Mouse (Mus musculus): ENCODE measurements around the gene Xxylt1.

Xxylt1 gene

DNA sequence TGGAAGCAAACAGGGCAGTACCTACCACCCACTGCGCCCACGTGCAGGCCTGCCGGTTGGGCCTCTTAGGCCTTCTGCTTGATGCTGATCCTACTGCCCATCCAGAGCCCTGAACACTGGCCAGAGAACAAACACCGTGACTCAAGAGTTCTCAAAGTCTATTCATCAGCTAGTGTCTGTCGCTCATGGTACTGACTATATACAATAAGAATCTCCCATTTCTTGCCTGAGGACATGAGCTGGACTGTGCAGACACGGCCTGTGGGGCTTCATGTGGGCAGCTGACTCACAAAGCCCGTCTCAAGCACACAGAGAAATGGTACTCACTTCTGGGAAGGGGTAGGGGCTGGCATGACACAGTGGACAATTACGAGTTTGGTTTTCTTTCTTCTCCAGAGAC is 125.1 kb downstream of the Xxylt1 start:
- DNase-seq (ENCODE audit: low spot score) = no peak

DNA sequence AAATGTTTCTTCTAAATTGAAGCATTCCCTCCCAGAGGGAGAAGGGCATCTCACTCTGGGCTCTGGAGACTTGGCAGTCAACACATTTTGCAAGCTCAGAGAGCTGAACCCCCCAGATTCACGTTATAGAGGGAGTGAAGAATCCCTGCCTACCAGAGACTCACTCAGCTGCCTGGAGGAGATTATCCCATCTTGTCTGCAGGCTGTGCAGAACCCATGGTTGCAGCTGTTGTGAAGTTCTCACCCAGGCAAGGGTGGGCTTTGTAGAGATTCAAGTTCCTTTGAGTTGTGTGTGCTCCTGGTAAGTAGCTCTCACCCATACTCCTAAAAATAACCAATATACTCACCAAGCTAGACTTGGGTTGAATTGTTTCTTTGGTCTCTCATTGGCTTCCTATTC is 132.6 kb downstream of the Xxylt1 start:
- DNase-seq (ENCODE audit: low spot score) = no peak

DNA sequence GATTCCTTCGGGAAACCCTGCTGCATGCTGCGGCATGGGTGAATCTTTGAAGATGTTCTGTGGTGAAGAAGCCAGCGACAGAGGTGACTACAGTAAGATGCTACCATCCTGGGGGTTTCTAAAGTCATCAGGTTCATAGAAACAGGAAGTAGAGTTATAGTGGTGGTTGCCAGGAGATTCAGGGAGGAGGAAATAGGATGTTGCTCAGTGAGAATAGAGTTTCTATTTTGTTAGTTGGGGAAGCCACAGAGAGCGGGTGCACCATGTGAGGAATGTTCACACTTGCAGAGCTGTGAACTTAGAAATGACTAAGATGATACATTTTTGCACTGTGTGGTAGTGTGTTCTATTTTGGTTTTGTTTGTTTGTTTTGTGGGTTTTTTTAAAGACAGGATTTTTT is 133.0 kb downstream of the Xxylt1 start:
- no peak for DNase-seq (ENCODE audit: low spot score)

DNA sequence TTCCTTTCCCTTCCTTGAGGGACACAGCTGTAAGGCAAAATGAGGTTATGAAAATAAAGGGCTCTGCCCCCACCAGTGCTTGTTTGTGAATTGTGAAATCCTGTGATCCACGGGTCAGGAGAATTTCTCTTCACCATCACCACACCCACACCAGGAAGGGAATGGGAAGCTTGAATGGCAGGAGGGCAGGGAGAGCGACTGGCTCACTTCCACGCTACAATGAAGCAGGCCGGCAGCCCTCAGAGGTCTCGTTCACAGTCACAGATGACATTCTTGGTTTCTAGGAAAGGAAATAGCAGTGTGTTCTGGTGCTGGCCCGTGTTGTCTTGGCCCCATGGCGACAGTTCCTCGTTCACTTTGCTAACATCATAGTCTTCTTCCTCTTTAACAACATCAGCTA is 136.3 kb downstream of the Xxylt1 start:
- DNase-seq (ENCODE audit: low spot score) = no peak

DNA sequence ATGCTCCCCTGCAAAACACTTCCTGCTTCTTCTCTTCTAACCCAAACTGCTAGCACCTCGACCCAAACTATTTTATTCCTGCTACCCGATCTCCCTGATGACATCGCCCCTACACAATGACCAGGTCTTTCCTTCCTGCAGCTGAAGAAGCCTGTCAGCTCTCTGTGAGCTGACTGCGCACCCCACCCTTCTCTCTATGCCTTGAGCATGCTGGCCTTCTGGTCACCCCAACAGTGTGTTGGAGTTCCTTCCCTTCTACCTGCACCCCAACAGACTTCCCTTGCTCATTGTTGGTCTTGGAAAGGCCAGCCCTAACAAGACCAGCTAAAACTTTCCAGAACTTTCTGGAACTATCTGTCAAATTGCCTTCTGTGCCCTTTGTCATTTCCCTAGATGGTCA is 137.3 kb downstream of the Xxylt1 start:
- DNase-seq (ENCODE audit: low spot score) = no peak

DNA sequence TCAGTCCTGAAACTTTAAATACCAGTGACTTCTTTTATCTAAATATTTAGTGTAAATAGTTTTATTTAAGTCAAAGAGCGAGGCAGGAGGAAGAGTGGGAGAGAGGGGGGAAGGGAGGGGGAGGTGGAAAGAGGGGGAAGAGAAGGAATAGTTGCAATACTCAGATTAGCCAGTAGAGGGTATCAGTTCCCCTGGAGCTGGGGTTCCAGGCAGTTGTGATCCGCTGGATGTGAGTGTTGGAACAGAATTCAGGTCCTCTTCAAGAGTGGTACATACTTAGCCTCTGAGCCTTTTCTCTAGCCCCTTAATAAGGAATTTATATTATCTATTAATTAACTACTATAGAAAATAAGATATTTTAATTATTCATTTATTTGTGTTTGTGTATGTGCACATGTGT is 140.5 kb downstream of the Xxylt1 start:
- no peak for DNase-seq (ENCODE audit: low spot score)

DNA sequence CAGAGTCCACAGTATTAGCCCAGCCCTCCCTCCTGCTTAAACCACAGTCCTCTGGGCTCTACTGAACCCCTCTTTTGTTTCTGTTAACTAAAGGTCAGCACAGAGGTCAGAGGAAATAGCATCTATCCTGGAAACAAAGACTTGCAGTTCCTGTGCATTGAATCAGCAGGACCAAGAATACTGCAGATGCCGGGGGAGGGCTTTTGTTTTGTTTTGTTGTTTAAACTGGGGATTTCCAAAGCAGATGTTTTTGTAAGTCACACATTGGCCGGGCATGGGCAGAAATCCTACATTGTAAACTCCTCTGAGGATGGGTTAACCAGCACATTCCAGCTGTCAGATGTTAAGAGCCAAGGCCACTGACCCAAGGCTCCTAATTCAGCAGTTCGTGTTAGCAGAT is 141.3 kb downstream of the Xxylt1 start:
- no peak for DNase-seq (ENCODE audit: low spot score)

DNA sequence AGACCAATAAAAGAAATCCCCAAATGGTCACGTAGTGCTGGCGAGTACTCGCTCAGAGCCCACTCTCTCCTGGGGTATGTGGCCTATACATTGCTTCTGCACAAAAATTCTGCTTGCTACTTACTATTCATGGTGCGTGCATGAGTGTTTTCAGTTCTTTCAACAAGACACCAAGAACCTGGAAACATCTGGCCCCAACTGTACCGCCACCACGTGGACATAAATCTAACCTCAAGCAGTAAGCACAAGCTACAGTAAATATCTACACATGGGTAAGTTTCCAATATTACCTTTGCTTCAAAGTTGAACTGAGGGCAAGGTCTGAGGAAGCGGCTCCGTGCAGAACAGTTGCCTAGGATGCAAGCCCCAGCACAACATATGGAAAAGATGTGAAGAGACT is 142.0 kb downstream of the Xxylt1 start:
- DNase-seq (ENCODE audit: low spot score) = no peak

DNA sequence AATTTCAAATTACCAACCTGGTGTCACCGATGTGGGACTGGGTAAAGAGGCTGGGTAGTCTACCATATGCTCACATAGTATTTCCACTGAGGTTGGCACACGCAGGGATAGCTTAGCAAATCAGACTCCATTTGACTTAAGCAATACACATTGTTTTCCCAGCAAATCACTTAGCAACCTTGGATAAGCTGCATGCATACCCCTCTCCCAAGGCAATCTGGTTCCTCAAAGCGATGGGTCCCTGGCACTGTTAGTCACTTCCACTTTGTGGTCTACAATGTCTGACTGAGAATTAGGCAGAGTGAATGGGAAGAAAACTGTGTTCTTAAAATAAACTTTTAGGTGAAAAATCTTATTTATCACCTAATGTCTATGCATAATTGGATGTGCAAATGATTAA is 142.6 kb downstream of the Xxylt1 start:
- no peak for DNase-seq (ENCODE audit: low spot score)

DNA sequence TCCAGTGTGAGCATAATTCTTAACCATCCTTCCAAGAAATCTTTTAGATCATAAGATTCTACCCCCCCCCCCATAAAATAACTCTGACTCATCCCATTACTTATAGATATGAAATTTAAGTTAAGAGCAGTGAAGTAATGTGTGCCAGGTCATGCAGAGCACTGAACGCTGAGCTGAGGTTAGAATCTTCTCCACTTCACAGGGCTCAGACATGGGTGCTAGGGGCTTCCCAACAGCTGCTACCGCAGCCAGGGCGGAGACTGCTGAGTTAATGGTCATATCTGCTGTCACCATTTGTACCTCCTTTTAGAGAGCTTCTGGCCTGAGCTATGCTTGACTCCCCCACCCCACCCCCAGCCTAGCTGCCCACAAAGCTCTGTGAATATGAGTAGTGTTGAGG is 143.6 kb downstream of the Xxylt1 start:
- no peak for DNase-seq (ENCODE audit: low spot score)

DNA sequence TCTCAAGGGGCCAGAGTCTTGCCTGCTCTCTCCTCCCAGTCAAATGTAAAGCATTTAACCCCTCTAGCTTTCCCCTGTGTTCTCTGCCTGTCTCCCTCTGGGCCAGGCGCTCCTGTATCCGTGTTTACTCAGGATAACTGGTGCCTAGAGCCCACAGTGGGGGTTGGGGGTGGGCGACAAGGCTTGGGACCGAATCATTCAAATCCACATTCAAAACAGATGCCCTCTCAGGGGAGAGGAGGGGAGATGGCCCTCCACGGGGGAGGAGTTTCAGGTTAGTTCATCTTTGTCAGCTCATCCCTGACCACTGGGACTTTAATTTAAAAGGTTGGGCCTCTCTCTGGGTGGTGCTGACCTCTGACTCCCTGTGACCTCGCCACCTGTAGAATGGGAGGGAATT is 144.8 kb downstream of the Xxylt1 start:
- DNase-seq (ENCODE audit: low spot score) = no peak

DNA sequence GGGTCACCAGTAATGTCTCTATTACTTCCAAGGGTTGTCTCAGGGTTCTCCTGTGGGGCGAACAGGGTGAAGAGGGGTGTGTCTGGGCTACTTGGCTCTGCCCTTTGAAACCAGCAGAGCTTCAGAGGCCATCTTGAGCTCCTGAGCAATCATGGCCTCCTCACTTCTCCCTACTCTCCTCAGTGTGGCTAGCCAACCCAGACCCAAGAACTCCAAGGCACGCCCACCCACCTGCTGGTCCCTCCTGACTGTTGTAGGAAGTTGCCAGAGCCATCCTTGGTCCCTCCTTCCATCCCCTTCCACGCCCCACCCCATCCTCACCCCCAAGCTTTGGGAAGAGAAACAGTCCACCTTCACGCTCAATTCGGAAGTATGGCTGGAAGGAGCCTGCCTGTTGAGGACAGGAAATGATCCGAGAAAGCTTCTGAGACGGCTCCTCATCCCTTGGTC is 145.2 kb downstream of the Xxylt1 start:
- DNase-seq (ENCODE audit: low spot score) = no peak

DNA sequence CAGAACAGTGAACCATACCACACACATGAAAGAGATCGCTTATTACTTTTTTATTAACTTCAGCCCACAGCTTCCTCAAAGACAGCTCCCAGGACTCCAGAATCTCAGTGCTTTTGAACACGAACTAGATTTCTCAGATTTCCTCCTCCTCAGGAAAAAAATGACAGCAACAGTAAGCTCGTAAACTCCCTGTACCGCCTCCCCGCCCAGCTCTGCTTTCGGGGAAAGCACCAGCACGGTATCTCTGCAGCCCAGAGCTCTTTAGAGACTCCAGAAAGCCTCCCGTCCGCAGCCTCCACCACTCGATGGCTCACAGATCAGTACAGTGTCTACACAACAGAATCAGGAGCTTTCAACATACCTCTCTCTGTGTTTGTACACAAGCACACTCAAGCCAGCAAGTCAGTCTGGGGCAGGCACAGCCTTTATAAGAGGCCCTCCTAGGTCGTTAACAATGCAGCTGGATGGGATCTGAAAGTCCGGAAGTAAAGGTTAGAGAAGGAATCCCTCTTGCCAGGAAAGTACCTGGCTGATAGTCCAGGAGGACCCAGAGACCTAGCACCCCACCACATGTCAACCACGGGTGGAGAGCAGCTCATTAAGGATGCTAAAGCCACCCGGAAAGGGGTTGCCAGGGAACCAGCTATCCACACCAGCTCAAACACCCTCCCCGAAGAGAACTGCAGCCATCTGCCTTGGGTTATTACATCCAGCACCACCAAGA is 146.1 kb downstream of the Xxylt1 start:
- DNase-seq (ENCODE audit: low spot score) = no peak

DNA sequence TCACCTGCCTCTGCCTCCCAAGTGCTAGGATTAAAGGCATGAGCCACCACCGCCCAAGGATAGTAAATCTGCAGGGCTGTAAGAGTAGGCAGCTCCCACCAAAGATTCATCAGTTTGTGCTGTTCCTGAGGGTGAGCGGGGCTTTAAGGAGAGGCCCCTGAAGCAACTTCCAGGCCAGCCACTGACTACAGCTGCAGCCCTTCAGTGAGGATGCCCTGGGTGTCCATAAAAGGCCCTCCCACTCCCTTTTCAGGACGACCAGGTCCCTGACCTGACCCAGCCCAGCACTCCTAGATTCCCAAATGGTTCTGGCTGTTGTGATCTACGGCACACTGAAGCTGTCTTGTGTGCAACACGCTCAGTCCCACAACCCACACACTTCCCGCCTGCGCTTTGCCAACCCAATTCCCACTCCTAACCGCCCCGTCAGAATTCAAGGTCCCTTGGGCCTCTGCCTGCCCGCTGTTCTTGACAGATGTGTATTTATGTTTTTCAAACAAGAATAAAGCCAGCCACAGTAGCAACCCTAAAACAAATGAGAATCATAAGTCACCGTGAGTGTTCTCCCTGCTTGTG is 146.9 kb downstream of the Xxylt1 start:
- DNase-seq (ENCODE audit: low spot score) = no peak

DNA sequence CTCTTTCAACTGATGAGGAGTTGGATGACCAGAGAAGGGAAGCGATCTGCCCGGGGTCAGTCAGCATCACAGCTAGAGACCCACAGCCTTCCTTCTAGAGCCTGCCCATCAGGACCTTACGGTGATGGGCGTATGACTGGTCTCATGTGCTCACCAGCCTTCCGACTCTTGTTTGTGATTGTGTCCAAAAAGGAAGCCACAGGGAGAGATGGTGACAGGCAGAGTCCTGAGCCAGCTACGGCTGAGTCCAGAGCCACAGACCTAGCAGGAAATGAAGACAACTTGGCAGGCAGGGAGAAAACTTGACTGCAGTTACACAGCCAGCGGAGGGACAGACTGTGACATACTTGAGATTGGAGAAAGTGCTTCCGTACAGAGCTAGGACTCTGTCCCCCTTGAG is 147.9 kb downstream of the Xxylt1 start:
- DNase-seq (ENCODE audit: low spot score) = no peak

DNA sequence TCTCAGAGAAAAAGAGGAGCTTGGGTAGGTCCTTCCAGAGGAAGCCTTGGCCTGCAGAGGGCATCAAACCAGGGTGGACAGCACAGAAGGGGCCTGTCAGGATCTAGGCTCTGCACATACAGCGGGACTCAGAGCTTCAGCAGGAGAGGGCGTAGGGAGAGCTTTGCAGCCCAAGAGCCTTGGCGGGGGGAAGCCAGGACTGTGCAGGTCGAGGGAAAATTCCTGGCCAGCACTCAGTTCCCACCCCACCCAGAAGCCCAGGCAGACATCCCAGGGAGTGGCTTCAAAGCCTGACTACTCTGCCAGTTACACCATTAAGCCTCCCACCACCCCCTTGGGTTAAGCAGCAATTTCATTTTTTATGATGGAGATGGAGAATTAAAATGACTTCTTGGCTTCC is 148.4 kb downstream of the Xxylt1 start:
- no peak for DNase-seq (ENCODE audit: low spot score)

DNA sequence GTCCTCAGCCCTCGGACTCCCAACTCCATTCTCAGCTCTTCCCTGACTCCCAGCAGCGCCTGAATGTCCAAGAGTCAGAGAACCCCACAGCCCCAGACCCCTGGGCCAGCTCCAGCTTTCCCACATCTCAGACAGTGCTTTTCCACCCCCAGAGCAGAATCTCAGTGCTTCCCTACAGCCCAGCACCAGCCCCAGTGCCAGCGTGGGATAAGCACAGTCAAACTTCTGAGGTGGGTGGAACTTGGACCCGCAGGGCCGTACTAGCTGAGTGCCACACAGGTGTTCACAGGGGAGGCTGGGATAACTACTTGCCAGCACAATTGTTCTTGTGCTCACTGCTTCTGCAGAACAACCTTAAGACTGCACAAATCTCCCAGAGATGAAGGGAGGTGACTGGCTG is 149.0 kb downstream of the Xxylt1 start:
- DNase-seq (ENCODE audit: low spot score) = no peak

DNA sequence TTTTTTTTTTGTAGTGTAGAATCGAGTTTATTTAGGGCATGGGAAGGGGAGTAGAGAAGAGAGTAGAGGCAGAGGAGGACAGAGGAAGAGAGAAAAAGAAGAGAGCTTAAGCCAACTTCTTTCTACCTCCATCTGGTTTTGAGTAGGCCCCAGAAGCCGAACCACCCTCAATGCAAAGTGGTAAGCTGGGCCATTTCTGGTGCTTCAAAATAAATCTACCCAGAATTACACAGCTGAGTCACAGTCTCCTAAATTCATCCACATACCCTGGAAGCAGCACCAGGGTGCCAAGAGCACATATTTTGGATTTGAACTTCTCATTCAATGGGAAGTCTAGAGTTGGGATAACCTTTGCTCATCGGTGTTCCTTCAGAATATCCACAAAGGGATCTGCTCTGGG is 152.1 kb downstream of the Xxylt1 start:
- no peak for DNase-seq (ENCODE audit: low spot score)

DNA sequence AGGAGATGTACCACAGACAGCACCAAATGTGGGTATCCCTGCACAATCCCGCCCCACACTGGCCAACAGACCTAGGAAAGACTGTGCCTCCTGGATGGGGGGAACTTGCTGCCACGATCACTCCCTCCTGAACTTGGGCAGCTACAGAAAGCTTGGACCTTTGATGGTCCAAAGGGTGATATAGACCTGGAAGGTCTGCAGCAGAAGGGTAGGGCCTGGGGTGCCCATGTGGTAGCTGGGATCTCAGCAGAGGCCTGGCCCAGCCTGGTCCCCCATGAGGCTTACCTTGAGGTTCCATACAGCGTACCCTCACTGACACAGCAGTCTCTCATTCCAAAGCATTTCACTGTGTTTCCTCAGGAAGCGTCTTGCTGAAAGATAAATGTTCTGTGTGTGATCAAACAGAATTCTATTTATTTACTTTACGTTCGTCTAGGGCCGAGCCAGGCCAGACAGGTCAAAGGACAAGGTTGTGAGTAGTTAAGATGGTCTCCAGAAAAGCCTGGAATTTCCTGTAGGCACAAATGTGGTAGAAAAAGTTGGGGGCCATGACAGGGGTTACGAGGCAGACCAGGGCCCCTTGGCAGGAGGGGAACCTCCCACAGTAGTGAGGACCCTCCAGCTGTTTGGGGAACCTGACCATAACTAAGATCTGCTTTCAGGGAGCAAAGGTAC is 153.0 kb downstream of the Xxylt1 start:
- no peak for DNase-seq (ENCODE audit: low spot score)

DNA sequence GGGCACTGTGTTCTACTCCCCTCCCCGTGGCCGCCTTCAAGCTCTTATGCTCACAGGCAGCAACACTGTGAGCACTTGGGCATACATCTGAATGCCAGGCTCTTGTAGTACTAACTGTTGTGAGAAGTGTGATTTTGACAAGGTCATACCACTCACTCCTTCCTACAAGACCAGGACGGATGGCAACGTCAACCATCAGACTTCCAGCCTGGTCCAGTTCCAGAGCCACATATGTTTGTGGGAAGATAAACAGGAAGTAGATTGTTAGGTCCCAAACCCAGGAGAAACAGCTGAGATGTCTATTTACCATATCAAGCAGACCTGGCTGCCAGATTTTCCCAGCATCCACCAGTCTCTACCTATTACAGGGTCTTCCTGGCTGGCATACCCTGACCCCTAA is 155.7 kb downstream of the Xxylt1 start:
- no peak for DNase-seq (ENCODE audit: low spot score)

DNA sequence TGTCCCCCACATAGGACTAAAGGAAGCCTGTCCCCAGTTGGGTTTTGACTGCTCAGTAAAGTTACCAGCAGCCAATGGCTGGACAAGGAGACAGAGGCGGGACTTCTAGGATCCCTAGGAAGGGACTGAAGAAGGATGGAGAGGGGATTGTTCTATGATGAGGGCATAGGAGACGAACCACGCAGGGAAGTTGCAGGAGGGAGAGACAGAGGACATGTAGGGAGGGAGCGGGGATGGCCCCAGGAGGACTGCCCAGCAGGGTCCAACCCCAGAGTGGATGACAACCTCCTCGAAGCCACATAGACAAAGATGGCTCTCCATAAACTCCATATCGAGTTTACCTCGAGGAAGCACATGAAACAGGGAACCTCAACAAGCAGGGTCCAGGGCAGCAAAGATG is 157.3 kb downstream of the Xxylt1 start:
- no peak for DNase-seq (ENCODE audit: low spot score)

DNA sequence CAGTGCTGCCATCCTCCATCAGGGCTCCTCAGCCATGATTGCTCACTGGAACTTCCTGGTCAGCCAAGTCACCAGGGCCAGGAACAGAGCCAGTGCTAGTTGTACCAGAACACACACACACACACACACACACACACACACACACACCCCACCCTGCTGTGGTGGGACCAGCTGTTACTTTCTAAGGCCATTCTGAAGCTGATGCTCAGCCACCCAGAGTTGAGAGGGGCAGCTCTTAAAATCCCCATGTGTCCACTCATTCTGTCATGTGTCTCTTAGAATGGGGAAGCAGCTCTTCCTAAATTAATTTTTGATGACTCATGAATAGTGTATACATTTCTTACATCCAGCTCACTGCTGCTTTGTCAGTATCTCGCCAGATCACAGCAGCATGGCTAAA is 158.7 kb downstream of the Xxylt1 start:
- no peak for DNase-seq (ENCODE audit: low spot score)

DNA sequence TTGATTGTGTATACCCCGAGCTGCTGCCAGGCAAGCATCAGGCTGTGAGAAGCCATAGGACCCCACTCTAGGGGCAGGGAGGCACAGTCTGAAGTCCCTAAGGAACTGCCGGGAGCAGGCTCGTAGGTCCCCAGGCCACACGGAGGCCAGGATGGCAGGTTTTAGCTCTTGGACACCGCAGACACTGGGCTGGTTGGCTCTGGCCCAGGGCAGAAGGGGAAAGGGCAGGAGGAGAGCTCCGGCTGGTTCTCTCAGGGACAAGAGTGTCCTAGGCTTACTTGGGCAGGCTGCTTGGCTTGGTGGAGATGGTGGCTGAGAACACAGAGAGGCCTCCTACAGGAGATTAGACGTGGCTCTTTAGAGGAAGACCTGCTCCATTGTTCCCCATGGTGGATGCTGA is 162.4 kb downstream of the Xxylt1 start:
- no peak for DNase-seq (ENCODE audit: low spot score)

DNA sequence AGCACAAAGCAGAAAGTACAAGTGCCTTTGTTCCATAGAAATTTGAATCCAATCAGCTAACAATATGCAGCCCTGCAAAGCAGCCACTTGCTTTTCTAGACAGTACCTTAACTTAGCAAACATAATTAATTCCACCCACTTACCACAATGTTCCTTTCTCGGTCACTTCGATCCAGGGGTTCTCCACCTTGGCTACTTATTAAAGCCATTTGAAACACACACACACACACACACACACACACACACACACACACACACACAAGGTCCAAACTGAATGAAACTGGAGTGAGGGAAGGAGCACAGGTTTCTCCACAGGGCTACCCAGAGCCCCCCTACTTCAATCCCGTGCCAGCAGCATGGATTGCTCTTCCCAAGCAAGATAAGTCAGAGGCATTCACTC is 164.3 kb downstream of the Xxylt1 start:
- no peak for DNase-seq (ENCODE audit: low spot score)
